Mouse (Mus musculus): ENCODE measurements around the gene Plekho1.
"Not testable (repeated sequence)": the region's sequence is repeated elsewhere in the genome, so short reads cannot be mapped to it uniquely, and the experiment has no call there.

Plekho1 gene

GRCm38 (mm10) chr3:95980276-95980970 lies 15.4 kb downstream of the Plekho1 start:
- DNase-seq (ENCODE audit: low read depth, low spot score) = no peak

GRCm38 (mm10) chr3:95978265-95978664 lies 17.5 kb downstream of the Plekho1 start:
- DNase-seq (ENCODE audit: low read depth, low spot score) = no peak

- DNase-seq (ENCODE audit: low read depth, low spot score) = not testable (repeated sequence)
These were observed 18.2 kb downstream of the Plekho1 start for GRCm38 (mm10) chr3:95977587-95977986.

GRCm38 (mm10) chr3:95977079-95977478 lies 18.7 kb downstream of the Plekho1 start:
- DNase-seq (ENCODE audit: low read depth, low spot score) = no peak

- DNase-seq (ENCODE audit: low read depth, low spot score) = no peak
These were observed 22.7 kb downstream of the Plekho1 start for GRCm38 (mm10) chr3:95972873-95973634.

- no peak for DNase-seq (ENCODE audit: low read depth, low spot score)
These were observed 23.4 kb downstream of the Plekho1 start for GRCm38 (mm10) chr3:95972251-95972872.

- DNase-seq (ENCODE audit: low read depth, low spot score) = not testable (repeated sequence)
These were observed 25.1 kb downstream of the Plekho1 start for GRCm38 (mm10) chr3:95970661-95971060.

GRCm38 (mm10) chr3:95969277-95969676 lies 26.5 kb downstream of the Plekho1 start:
- DNase-seq (ENCODE audit: low read depth, low spot score) = no peak

GRCm38 (mm10) chr3:95965518-95966451 lies 30.0 kb downstream of the Plekho1 start:
- DNase-seq (ENCODE audit: low read depth, low spot score) = no peak

- no peak for DNase-seq (ENCODE audit: low read depth, low spot score)
These were observed 32.1 kb downstream of the Plekho1 start for GRCm38 (mm10) chr3:95963681-95964080.

- DNase-seq (ENCODE audit: low read depth, low spot score) = no peak
These were observed 32.6 kb downstream of the Plekho1 start for GRCm38 (mm10) chr3:95963230-95963629.

GRCm38 (mm10) chr3:95962182-95962581 lies 33.6 kb downstream of the Plekho1 start:
- not testable (repeated sequence) for DNase-seq (ENCODE audit: low read depth, low spot score)

- no peak for DNase-seq (ENCODE audit: low read depth, low spot score)
These were observed 36.0 kb downstream of the Plekho1 start for GRCm38 (mm10) chr3:95959807-95960206.

GRCm38 (mm10) chr3:95959082-95959481 lies 36.7 kb downstream of the Plekho1 start:
- peak; percentile 49 for DNase-seq (ENCODE audit: low read depth, low spot score)

GRCm38 (mm10) chr3:95957359-95958148 lies 38.2 kb downstream of the Plekho1 start:
- no peak for DNase-seq (ENCODE audit: low read depth, low spot score)

- no peak for DNase-seq (ENCODE audit: low read depth, low spot score)
These were observed 40.5 kb downstream of the Plekho1 start for GRCm38 (mm10) chr3:95955318-95955717.

GRCm38 (mm10) chr3:95954648-95955173 lies 41.1 kb downstream of the Plekho1 start:
- DNase-seq (ENCODE audit: low read depth, low spot score) = not testable (repeated sequence)

GRCm38 (mm10) chr3:95953522-95953921 lies 42.3 kb downstream of the Plekho1 start:
- DNase-seq (ENCODE audit: low read depth, low spot score) = no peak

- DNase-seq (ENCODE audit: low read depth, low spot score) = no peak
These were observed 42.8 kb downstream of the Plekho1 start for GRCm38 (mm10) chr3:95953023-95953422.

GRCm38 (mm10) chr3:95951566-95951965 lies 44.2 kb downstream of the Plekho1 start:
- not testable (repeated sequence) for DNase-seq (ENCODE audit: low read depth, low spot score)

Measured in c-Kit-negative CD71-positive TER-119-positive erythroid progenitor cells, embryonic 14.5 days (primary cell).